Mouse (Mus musculus) A20 (cell line): ENCODE data around the gene Lcn2.

Experiments used
- DNase-seq: peaks from one replicate; pipeline ENCODE4 v3.0.0-alpha.2; 2011; ENCODE audit warnings: low read depth, low spot score

Lcn2 gene

GRCm38 (mm10) chr2:32387706-32388490 is at the start of gene Lcn2:
Lcn2 (minus strand) TSS chr2:32388252.
- no peak for DNase-seq

- DNase-seq: no peak
Observed at GRCm38 (mm10) chr2:32437612-32438166, 49.6 kb upstream of the Lcn2 start.

DNA sequence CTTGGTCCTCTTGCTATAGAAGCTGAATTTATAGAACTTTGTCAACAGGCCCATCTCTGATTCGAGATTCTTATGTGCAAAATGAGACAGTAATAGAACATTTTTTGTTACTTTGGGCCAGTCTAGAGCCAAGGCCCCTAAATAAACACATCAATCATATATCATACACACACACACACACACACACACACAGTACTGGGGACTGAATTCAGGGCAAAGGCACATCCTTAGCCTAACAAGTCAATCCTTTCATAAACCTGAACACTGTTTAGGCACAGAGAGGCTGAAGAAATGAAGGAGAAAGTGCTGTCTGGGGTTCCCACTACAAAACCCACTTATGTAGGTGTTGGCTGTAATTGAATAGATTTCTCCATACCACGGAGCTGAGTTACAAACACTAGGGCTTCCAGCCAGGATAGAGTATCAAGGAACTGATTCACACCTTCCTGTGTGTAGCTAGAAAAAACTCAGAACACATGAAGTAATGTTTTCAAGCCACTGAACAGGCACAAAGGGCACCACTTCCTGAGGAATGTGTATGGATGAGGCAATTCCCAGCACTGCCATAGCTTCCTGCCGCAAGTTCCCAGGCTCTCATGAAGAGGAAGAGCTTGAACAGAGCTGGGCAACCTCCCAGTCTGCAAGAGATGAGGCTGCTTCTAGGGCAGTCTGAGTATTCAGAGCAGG is 48.8 kb upstream of the Lcn2 start:
- no peak for DNase-seq

GRCm38 (mm10) chr2:32430701-32431676 is 42.9 kb upstream of the Lcn2 start:
- no peak for DNase-seq

DNA sequence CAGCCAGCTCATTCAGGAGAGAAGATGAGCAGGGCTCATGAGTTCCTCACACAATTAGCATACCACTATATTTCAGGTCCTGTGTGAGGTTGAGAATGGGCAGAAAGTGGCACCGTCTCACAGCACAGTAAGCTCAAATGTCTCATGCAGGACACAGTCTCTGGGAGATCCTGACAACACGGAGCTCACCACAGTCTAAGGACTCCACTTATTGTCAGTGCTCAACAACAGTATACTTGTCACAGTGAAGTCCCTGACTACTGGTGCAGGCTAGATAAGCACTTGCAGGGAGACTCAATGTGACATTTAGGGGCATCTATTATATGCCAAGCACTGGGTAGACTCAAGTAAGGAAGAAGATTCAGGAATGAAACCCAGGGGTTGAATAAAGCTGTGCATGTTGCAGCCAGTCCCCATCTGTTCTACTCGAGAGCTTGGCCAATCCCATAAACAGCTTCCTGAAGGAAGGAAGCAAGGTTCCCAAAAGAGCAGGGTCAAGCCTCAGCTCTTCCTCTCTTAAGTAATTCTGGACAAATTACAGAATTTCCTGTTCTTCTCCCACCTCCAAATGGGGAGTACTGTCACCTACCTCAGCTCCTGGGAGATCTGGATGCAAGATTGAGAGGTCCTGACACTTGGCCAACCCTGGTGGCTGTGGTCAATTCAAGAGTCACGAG is 41.3 kb upstream of the Lcn2 start:
- DNase-seq: no peak

GRCm38 (mm10) chr2:32428262-32428722 is 40.2 kb upstream of the Lcn2 start:
- DNase-seq: no peak

- DNase-seq: no peak
Observed at GRCm38 (mm10) chr2:32427720-32428119, 39.7 kb upstream of the Lcn2 start.

- DNase-seq: no peak
Observed at GRCm38 (mm10) chr2:32426141-32426540, 38.1 kb upstream of the Lcn2 start.

DNA sequence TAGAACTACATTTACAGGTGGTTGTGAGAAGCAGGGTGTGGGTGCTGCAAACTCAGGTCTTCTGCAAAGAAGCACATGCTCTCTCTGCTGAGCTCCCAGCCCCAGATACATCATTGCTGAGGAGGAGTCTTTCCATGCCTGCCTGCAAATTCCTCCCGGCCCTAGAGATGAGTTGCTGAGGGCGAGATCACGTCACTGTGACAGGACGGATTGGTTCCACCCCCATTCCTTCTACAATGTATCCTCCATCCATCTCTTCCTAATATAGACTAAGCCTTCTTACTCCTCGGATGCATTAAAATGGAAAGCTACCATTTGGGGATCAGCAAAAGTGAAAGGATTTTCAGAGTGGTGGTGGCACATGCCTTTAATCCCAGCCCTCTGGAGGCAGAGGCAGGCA is 37.5 kb upstream of the Lcn2 start:
- no peak for DNase-seq

GRCm38 (mm10) chr2:32424796-32425195 is 36.7 kb upstream of the Lcn2 start:
- DNase-seq: no peak

DNA sequence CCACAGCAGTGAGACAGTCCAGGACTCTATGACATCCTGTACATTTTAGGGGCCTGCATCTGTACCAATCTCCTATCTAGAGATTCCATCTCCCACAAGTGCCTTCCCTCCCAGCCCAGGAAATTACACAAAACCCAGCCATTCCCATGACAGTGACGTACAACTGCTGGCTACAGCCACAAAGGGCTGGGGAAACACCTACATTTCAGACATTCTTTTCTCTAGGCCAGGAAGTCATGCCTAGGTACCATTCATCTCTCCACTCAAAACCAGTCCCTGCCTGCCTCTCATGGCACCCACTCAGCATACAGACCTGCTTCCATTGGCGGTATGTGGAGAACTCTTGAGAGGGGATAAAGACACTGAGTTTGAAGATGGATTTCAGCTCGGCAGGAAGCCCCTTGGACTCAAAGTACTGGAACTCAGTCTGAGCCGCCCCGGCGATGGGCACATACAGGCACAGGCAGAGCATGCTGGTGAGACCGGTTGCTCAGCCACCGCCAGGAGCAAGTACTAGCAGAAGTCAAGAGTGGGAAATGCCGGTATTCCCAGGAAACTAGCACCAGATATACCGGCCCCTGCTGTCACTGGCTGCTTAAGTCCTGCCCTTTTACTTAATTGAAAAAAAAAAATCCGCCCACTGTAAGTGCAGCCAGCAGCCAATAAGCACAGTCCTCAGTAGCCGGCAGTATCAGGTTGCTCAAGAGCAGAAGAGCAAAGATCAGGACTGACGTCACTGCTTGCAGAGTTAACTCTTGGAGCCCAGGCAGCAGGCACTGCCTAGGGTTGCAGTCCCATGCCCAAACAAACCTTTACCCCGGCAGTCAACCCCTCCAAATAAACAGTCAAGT is 35.7 kb upstream of the Lcn2 start:
- no peak for DNase-seq

- DNase-seq: no peak
Observed at GRCm38 (mm10) chr2:32421851-32422251, 33.8 kb upstream of the Lcn2 start.

DNA sequence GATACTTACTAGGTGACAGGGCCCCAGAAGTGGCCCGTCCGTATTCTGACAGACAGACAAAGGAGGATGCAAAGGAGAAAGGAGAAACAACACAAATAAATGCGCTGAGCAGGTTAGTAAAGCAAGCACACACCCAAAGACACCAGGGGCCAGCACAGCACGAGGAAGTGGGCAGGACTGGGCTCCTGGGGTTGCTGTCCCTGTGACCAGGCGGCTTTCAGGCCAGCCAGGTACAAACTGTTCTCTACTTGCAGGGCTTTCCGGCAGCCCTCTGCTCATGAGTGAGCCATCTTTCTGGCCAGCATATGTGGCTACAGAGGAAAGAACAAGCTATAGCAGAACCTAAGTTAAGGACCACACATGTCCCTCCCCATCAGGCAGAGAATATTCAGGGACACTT is 32.6 kb upstream of the Lcn2 start:
- no peak for DNase-seq

DNA sequence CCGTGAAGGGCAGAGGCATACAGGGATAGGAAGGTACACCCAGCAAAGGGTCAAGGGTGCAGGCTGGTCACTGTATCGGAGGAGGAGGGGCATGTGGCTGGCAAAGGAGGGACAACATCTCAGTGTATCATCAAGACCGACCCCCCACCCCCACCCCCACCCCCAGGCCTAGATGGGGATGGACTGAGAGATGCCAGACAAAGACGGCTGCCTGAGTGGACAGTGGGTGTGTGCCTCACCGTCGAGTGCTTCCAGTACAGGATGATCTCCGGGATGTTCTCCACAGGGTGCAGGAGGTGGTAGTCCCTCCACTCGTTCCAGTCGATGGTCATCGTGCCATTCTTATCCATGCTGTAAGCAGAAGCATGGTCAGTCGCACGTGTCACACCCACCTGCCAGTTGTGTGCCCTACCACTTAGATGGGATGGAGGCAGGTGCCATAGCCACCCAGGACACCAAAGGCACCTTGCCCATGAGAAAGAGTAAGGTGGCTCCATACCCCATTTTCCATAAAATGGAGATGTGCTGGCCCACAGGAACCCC is 32.1 kb upstream of the Lcn2 start:
- no peak for DNase-seq

GRCm38 (mm10) chr2:32419359-32419758 is 31.3 kb upstream of the Lcn2 start:
- DNase-seq: no peak

DNA sequence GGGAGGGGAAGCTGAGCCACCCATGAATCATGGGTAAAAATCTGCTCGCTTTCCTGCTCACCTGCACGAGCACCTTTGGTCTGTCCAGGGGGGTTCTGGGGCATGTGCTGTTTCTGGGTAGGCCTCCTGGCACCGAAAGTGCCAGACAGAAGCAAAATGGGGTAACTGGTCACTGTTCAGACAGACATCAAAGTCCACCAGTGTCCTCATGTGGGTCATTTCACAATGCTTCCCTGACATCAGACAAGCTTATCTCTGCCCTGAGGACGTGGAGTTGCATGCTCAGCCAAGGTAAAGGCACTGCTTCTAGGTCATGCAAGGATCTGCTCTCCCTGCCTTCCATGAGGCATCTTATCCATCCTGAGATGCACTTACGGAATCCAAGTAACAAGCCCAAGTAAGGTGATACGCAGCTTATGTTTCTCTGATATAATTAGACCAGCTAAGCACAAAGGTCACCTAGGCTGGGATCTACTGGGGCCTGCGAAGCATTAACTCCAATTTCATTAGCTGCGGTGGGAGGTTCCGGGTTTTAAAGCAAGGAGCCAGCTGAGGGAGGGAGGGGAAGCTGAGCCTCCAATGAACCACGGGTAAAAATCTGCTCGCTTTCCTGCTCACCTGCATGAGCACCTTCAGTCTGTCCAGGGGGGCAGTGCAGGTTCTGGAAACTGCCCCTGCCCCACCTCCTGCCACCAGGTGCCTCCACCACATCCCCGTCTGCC is 30.5 kb upstream of the Lcn2 start:
- no peak for DNase-seq

- DNase-seq: no peak
Observed at GRCm38 (mm10) chr2:32417486-32417885, 29.4 kb upstream of the Lcn2 start.

GRCm38 (mm10) chr2:32416556-32416955 is 28.5 kb upstream of the Lcn2 start:
- DNase-seq: no peak

- no peak for DNase-seq
Observed at GRCm38 (mm10) chr2:32415801-32416200, 27.7 kb upstream of the Lcn2 start.
